8 mouse cellular contexts compared by ENCODE assay signal in genomic region chr3:36150934-36151686, GRCm38 (mm10). TPM values are rescaled to one million over a fixed set of nuclear protein-coding genes. Genes with fewer than 3 reads are reported as not detected.
DNase-seq lines count a peak whose midpoint lies in the region; ATAC-seq lines count a peak whose summit lies in the region.

TSS of gene D3Ertd254e (plus strand) at chr3:36151017.

- no peaks in the 10 kb centered on the region for H3K4me1 ChIP-seq in hindbrain, embryonic 11.5 days (replicated peaks; ENCODE audit: control insufficient read depth, insufficient read depth, low read length)

- peak within 1 kb of the TSS; percentile 89 for H3K27ac ChIP-seq in hindbrain, embryonic 11.5 days (ENCODE audit: low read depth, low read length)

- no peaks in the 10 kb centered on the region for H3K27me3 ChIP-seq in hindbrain, embryonic 11.5 days (ENCODE audit: control insufficient read depth, insufficient read depth, low read length)

- peak within 1 kb of the TSS; percentile 93 for H3K9ac ChIP-seq in hindbrain, embryonic 11.5 days (ENCODE audit: low read depth, low read length)

- H3K9me3 ChIP-seq in hindbrain, embryonic 11.5 days (ENCODE audit: control insufficient read depth, low read length): no peaks in the 10 kb centered on the region

- peak; percentile 92 for DNase-seq in MEL-GATA-1-ER (ENCODE audit: extremely low read depth, low read depth)
- peak; percentile 83 for DNase-seq in cerebellum, adult 8-10 months
- peak; percentile 89 for DNase-seq in hindbrain, embryonic 11.5 days (ENCODE audit: low spot score)
- DNase-seq in layer of hippocampus, postnatal 10 days (ENCODE audit: low spot score in 2 of 2): peak; percentile 84 to 89
- peak; percentile 96 for DNase-seq in lung, postnatal 10 days
- peak; percentile 83 for DNase-seq in ovary, postnatal 36 days (ENCODE audit: low spot score)
- peak; percentile 84 for DNase-seq in thymus, postnatal 25 days

- peak; percentile 99 for ATAC-seq in frontal cortex, adult (ENCODE audit: low TSS enrichment)
- ATAC-seq in hindbrain, embryonic 11.5 days (ENCODE audit: low FRiP score): peak; percentile 99

- peak within 1 kb of the TSS; percentile 89 for H3K4me3 ChIP-seq in hindbrain, embryonic 11.5 days (ENCODE audit: low read depth, low read length)

- WGBS in hindbrain, embryonic 11.5 days: under 1% methylated on average over 52 of the region's 54 CpGs

- peak within 1 kb of the TSS; percentile 63 for H3K4me2 ChIP-seq in hindbrain, embryonic 11.5 days (replicated peaks; ENCODE audit: low read depth, low read length)

- no peaks in the 10 kb centered on the region for H3K36me3 ChIP-seq in hindbrain, embryonic 11.5 days (ENCODE audit: control insufficient read depth, insufficient read depth, low read length)

RNA-seq across cellular contexts. Expression of gene D3Ertd254e, which starts in this region (rescaled TPM):
- 11.6 TPM in 2 replicates for polyA plus RNA-seq in hindbrain, embryonic 11.5 days (2014; fragmentation: Nextera tagmentation; extraction: Ambion mirVana)
- total RNA-seq in layer of hippocampus, postnatal 10 days (2021): 10 to 100 TPM; 17.6 to 18.6 TPM

Comparison
In these comparisons a context has a peak if more than half of its experiments do, and no peak if none do; other contexts are left out.
1. Peak in every context shown above with its lines: DNase-seq, ATAC-seq, H3K4me3 ChIP-seq and H3K27ac ChIP-seq.